Mouse (Mus musculus): ENCODE measurements around the gene Slc27a1.

DNA sequence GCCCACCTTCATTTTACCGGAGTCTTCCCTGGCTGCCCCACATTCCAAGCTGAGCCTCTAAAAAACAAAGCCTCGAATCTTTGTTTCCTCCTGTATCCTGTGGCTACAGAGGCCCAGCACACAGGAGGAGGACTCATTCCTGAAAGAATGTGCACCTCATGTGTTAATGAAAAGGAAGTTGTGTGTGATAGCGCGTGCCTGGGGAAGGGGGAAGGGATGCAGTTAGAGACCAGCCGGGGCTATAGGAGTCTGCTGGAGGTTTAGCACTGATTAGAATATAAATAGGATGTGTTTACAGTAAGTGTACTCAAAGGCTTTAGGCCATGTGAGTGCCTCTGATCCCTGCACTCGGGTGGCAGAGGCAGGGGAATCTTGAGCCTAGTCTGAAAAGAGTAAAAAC lies 42.4 kb upstream of the Slc27a1 start:
- TF ChIP-seq CTCF (IDR thresholded peaks at IDR 0.05; ENCODE audit: borderline replicate concordance, extremely low read depth, insufficient read depth, insufficient read length) (no peak), POLR2A (IDR thresholded peaks at IDR 0.05; ENCODE audit: borderline replicate concordance, extremely low read depth, insufficient read depth, insufficient read length, poor library complexity, severe bottlenecking) (no peak)
